Mouse (Mus musculus): Measurements from ENCODE around the gene Idua. TPM values are rescaled to one million over a fixed set of nuclear protein-coding genes. Genes with fewer than 3 reads are reported as not detected.
"Not testable (repeated sequence)": the region's sequence is repeated elsewhere in the genome, so short reads cannot be mapped to it uniquely, and the experiment has no call there.

Gene Idua
- polyA plus RNA-seq (2016; fragmentation: Nextera tagmentation; extraction: Ambion mirVana), result 10.2 and 11.0 TPM in 2 replicates

DNA sequence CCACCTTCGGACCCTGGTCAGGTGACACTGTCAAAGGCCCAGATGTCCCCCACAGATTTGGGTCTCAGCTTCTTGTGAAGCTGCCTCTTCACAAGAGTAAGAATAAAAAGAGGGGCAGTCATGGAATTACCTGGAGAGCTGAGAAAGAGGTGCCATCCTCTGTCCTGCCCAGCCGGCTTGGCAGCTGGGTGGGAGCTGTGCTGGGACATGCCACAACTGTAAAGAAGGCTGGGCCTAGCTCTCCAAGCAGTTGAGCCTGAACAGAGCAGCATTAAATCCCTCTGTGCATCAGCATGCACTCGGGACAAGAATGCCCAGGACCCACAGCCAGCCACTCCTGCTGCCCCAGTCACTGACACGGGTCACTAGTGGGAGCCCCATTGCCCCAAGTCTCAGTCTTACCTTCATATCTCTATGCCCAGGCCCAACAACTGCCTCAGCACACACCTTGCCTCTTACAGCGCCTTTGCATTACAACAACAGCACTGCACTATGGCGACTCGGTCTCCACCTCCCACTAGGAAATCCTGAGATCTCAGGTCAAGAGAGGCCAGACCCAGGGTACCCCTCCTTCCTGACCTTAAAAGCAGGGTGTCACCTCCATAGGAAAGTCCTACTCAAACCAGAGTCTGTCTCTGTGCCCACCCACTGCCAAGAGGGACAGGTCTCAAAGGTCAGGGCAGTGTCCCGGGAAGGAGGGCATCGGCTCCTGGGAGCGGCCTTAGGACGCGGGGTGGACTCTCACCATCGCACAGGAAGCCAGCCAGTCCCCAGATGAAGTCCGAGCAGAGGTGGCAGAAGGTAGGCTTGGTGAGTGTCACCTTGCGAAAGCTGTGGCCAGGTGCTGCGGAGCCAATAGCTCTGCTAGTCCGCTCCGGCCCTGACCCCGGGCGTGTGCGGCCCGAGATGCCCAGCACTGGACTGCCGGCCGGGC lies at the start of gene Idua:
TSS of gene Idua (plus strand) at position 634 of the 934 bp plus-strand sequence.
- DNase-seq (ENCODE audit: extremely low spot score, low spot score), result no peak
- peak within 1 kb of the TSS; percentile 88 for H3K27ac ChIP-seq
- peaks cover 30% of the 10 kb centered on the region for H3K4me1 ChIP-seq
- H3K27me3 ChIP-seq (ENCODE audit: poor library complexity, severe bottlenecking), result peaks cover 5% of the 10 kb centered on the region
- H3K9me3 ChIP-seq, result no peaks in the 10 kb centered on the region
- H3K4me3 ChIP-seq, result peak within 1 kb of the TSS; percentile 88
- WGBS, result 10% methylated on average over 24 of the region's 24 CpGs
- H3K36me3 ChIP-seq (replicated peaks), result peaks cover 27% of the 10 kb centered on the region

DNA sequence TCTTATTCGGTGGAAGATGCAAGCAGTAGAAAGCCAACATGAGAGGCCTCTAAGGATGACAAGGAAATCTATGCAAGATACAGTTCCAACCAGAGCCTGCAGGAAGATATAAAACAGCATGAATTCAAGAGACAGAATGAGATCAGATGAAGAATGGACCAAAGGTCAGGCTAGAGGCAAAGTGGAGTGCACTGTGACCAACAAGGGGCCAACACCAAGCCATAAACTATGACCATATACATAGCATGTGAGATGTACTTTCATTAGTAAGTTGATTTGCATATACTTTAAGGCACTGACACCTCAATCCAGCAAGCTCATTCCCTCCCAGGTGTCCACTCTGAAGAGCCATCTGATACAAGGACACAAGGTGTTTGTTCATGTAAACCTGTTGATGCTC lies 49.7 kb upstream of the Idua start:
- WGBS, result 98% methylated on average over 1 of the region's 1 CpGs
- H3K4me3 ChIP-seq, result no peak overlapping the region
- no peaks in the 10 kb centered on the region for H3K9me3 ChIP-seq
- H3K27me3 ChIP-seq (ENCODE audit: poor library complexity, severe bottlenecking), result no peaks in the 10 kb centered on the region
- no peak overlapping the region for H3K27ac ChIP-seq
- peaks cover 97% of the 10 kb centered on the region for H3K36me3 ChIP-seq (replicated peaks)
- DNase-seq (ENCODE audit: extremely low spot score, low spot score), result no peak
- no peaks in the 10 kb centered on the region for H3K4me1 ChIP-seq

DNA sequence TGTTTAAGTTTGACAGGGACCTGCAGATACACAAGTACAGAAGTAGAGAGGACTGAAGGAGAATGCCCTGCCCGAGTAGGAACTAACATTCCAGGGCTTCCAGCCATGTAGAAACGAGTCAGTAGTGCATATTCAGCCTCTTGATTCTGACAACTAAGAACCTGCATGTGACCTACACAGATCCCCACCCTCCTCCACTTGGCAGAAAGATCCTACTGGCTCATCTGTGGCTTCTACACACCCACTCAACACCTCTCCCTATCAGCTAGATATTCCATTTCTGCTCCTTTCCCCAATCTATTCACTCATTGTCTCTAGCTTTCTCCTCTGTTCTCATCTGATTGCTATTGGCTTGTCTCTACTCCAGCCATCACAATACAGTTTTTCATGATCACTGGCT lies 38.3 kb upstream of the Idua start:
- 90% methylated on average over 2 of the region's 2 CpGs for WGBS
- Histone ChIP-seq H3K9me3 (no peaks in the 10 kb centered on the region), H3K36me3 (replicated peaks) (peaks cover 75% of the 10 kb centered on the region), H3K27me3 (ENCODE audit: poor library complexity, severe bottlenecking) (no peaks in the 10 kb centered on the region), H3K4me3 (no peak overlapping the region), H3K27ac (no peak overlapping the region), H3K4me1 (no peaks in the 10 kb centered on the region)
- no peak for DNase-seq (ENCODE audit: extremely low spot score, low spot score)

DNA sequence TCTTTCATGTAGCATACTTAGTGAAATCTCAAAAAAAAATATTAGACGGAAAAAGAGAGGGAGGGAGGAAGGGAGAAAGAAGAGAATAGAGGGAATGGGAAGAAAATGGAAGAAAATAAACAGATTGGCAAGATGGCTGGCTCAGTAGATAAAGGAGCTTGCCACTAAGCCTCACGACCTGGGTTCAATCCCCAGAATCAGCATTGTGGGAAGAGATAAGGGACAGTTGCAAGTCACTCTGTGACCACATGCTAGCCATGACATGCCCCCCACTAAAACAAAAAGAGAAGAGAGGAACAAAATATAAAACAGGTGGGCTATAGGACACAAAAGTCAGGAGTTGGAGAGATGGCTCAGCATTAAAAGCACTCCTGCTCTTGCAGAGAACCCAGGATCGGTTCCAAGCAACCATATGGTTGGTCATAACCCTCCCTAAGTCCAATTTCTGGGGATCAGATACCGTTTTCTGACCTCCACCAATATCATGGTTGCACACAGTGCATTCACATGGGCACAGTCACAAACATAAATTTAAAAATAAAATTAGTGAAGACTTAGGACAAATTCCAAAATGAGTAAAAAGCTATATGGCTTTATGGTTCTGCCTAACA lies 34.0 kb upstream of the Idua start:
- no peak for DNase-seq (ENCODE audit: extremely low spot score, low spot score)
- 87% methylated on average over 4 of the region's 4 CpGs for WGBS
- no peaks in the 10 kb centered on the region for H3K27me3 ChIP-seq (ENCODE audit: poor library complexity, severe bottlenecking)
- no peaks in the 10 kb centered on the region for H3K9me3 ChIP-seq
- peaks cover 24% of the 10 kb centered on the region for H3K4me1 ChIP-seq
- peaks cover 37% of the 10 kb centered on the region for H3K36me3 ChIP-seq (replicated peaks)
- no peak overlapping the region for H3K4me3 ChIP-seq
- H3K27ac ChIP-seq, result no peak overlapping the region

DNA sequence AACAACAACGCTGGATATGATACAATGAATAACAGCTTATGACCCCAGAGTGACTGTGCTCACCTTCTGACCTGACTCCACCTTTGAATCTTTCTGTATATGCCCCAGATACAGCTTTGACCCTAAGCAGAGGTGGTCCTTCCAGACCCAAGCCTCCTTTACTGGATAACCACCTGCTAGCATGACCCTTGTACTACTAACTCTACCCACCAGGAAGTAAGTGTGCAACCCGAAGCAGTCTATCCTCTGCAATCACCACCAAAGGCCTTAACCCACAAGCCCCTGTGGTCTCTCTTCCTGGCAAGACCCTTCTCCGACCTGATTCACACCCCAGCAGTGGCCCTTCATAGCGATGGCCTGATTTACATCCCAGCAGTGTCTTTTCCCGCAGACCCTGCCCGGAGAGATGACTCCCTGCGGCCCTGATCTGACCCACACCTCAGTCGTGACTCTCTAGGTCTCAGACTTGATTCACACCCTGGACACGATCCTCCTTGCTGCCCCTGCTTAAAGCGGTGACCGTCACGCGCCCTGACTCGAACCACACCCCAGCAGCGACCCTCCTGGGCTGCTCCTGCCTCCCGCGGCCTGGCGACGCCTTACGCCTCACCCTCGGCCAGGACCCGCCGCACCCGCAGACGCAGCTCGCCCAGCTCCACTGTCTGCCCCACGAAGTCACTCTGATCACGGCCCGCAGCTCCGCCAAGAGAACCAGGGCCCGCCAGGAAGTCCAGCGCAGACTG lies 31.1 kb upstream of the Idua start:
- Histone ChIP-seq H3K4me3 (peak overlapping the region; percentile 83), H3K27me3 (ENCODE audit: poor library complexity, severe bottlenecking) (no peaks in the 10 kb centered on the region), H3K9me3 (no peaks in the 10 kb centered on the region), H3K27ac (peak overlapping the region; percentile 90), H3K4me1 (peaks cover 24% of the 10 kb centered on the region), H3K36me3 (replicated peaks) (peaks cover 8% of the 10 kb centered on the region)
- DNase-seq (ENCODE audit: extremely low spot score, low spot score), result no peak
- 3% methylated on average over 32 of the region's 32 CpGs for WGBS

DNA sequence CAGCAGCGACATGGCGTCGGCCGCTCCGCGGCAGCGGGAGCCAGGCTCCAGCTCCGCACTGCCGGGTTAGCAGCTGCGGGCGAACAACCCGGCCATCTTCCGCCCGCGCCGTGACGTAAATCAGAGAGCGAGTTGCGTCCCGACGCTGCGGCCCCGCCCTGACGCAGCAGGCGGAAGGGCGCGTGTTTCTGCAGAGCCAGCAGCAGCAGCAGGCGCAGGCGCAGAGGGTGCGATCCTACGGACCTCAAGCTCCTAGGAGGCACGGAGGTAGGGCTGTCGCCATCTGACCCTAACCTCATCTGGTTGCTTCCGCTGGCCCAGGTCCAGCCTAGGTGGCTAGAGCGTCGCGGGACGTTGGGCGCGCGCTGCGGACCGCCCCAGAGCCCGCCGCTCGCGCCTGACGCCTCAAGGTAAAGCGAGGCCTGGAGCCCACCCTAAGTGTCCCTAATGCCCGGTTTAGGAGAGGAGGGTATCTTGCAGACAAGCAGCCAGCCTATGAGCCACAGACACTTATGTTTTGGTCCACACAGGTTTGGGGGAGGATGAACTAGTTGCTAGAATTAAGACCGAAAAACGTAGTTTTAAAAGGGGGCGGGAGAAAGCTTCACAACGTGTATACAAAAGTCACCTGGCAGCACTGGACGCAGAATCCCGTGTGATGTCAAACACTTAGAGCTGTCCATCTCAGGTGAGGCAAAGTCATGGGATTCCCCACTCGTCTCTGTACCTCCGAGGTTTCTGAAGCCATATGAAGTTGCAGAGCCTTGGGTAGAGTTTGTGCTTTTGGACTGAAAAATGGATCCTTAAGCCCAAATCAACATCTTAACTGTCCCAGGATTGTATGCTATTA lies 30.3 kb upstream of the Idua start, which contains the start of the genes Gak and Tmem175:
TSS of gene Gak (minus strand) at position 122 of the 850 bp plus-strand sequence.
TSS of gene Tmem175 (plus strand) at position 137 of the 850 bp plus-strand sequence.
- under 1% methylated on average over 58 of the region's 58 CpGs for WGBS
- peaks cover 24% of the 10 kb centered on the region for H3K4me1 ChIP-seq
- H3K9me3 ChIP-seq, result no peaks in the 10 kb centered on the region
- H3K27me3 ChIP-seq (ENCODE audit: poor library complexity, severe bottlenecking), result no peaks in the 10 kb centered on the region
- peak within 1 kb of the TSS; percentile 83 for H3K4me3 ChIP-seq
- no peaks in the 10 kb centered on the region; the same call in 1 of the 2 replicates for H3K36me3 ChIP-seq (replicated peaks)
- peak; percentile 92 for DNase-seq (ENCODE audit: extremely low spot score, low spot score)
- peak within 1 kb of the TSS; percentile 90 for H3K27ac ChIP-seq

DNA sequence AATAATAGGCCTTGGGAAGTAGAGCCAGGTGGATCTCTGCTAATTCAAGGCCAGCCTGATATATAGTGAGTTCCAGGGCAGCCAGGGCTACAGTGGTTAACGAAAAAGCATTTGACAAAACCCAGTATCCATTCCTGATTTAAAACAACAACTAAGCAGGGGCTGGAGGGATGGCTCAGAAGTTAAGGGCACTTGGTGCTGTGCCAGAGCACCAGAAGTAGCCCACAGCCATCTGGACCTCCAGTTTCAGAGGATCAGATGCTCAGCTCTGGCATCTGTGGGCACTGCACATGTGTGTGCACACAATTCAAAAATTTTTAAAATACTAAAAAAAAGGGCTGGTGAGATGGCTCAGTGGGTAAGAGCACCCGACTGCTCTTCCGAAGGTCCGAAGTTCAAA lies 26.5 kb upstream of the Idua start:
- no peak overlapping the region for H3K4me3 ChIP-seq
- H3K9me3 ChIP-seq, result no peaks in the 10 kb centered on the region
- 80% methylated on average over 4 of the region's 4 CpGs for WGBS
- peaks cover 5% of the 10 kb centered on the region; the same call in 1 of the 2 replicates for H3K36me3 ChIP-seq (replicated peaks)
- no peaks in the 10 kb centered on the region for H3K27me3 ChIP-seq (ENCODE audit: poor library complexity, severe bottlenecking)
- peaks cover 13% of the 10 kb centered on the region for H3K4me1 ChIP-seq
- DNase-seq (ENCODE audit: extremely low spot score, low spot score), result no peak
- H3K27ac ChIP-seq, result no peak overlapping the region

DNA sequence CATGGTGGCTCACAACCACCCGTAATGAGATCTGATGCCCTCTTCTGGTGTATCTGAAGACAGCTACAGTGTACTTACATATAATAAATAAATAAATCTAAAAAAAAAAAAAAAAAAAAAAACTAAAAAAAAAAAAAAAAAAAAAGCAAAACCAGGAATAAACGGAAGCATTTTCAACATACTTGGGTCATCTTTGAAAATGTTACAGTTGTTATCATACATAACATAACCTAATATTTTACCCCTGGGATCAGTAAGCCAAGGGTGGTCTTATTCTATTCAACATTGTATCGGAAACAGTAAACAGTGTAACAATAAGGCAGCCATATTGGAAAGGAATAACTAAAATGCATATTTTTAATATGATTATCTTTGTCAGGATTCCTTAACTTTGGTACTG lies 26.0 kb upstream of the Idua start:
- DNase-seq (ENCODE audit: extremely low spot score, low spot score); H3K27me3 ChIP-seq (ENCODE audit: poor library complexity, severe bottlenecking); H3K4me3 ChIP-seq; H3K27ac ChIP-seq; H3K4me1 ChIP-seq; H3K9me3 ChIP-seq; H3K36me3 ChIP-seq (replicated peaks): not testable (repeated sequence)
- WGBS, result 75% methylated on average over 3 of the region's 3 CpGs

DNA sequence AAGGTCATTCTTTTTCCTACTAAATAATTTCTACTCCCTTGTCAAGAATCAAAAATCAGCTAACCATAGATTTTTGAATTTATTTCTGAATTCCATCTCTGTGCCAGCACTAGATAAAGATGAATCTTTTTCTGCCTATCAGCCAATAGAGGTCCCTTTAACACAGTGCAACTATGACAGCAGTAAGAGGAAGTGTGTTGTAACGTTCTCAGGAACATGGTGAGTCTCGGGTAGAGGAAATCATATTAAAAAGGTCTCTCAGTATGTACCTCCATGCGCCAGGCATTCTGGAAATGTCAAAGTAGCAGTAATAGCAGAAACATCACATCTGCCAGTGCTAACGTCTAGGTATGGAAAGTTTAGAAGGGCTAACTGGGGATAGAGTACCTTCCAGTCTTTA lies 24.0 kb upstream of the Idua start:
- WGBS, result 84% methylated on average over 4 of the region's 4 CpGs
- no peaks in the 10 kb centered on the region for H3K9me3 ChIP-seq
- peaks cover 5% of the 10 kb centered on the region; the same call in 1 of the 2 replicates for H3K36me3 ChIP-seq (replicated peaks)
- no peak overlapping the region for H3K4me3 ChIP-seq
- H3K27ac ChIP-seq, result no peak overlapping the region
- H3K27me3 ChIP-seq (ENCODE audit: poor library complexity, severe bottlenecking), result no peaks in the 10 kb centered on the region
- no peak for DNase-seq (ENCODE audit: extremely low spot score, low spot score)
- H3K4me1 ChIP-seq, result no peaks in the 10 kb centered on the region

DNA sequence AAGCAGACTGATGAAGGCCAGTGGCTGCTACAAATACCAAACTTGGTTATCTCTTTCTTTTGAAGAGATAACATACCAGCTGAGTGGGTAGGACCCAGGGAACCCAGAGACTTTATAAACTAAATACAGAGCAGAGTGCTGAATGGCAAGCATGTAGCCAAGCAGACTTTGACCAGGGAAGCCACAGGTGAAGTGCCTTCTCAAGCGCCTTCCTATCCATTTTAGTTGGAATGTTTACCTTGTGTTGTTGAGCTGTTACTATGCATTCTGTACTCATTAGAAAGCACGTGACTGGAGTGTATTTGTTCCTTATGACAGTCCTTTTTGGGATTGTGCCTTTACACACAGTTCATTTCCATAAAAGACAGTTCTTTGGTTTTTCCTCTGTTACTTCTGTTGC lies 16.5 kb upstream of the Idua start:
- H3K27ac ChIP-seq, result no peak overlapping the region
- 91% methylated on average over 2 of the region's 2 CpGs for WGBS
- H3K27me3 ChIP-seq (ENCODE audit: poor library complexity, severe bottlenecking), result no peaks in the 10 kb centered on the region
- H3K4me1 ChIP-seq, result no peaks in the 10 kb centered on the region
- no peak for DNase-seq (ENCODE audit: extremely low spot score, low spot score)
- H3K36me3 ChIP-seq (replicated peaks), result peaks cover 57% of the 10 kb centered on the region
- H3K4me3 ChIP-seq, result no peak overlapping the region
- H3K9me3 ChIP-seq, result no peaks in the 10 kb centered on the region

DNA sequence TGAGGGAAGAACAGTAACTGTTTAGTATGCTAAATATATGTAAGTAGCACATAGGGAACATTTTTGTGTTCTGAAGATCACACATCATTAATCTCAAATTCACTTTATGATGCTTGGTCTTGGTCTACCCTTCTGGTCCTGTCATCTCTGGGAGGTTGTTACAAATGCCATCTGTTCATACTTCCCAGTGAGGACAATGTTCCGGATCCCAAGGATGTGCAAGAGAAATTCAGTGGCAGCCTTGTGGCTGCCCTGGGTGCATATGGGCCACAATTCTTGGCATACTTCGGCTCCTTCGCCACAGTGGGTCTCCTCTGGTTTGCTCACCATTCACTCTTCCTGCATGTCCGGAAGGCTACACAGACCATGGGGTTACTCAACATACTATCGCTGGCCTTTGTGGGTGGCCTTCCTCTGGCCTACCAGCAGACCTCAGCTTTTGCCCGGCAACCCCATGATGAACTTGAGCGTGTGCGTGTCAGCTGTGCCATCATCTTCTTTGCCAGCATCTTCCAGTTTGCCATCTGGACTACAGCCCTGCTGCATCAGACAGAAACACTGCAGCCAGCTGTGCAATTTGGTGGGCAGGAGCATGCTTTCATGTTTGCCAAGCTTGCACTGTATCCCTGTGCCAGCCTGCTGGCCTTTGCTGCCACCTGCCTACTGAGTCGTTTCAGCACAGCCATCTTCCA lies 14.3 kb upstream of the Idua start:
- Histone ChIP-seq H3K4me3 (no peak overlapping the region), H3K27ac (no peak overlapping the region), H3K36me3 (replicated peaks) (peaks cover 78% of the 10 kb centered on the region), H3K27me3 (ENCODE audit: poor library complexity, severe bottlenecking) (no peaks in the 10 kb centered on the region), H3K9me3 (no peaks in the 10 kb centered on the region), H3K4me1 (no peaks in the 10 kb centered on the region)
- no peak for DNase-seq (ENCODE audit: extremely low spot score, low spot score)
- 87% methylated on average over 9 of the region's 9 CpGs for WGBS

Data from forebrain, embryonic 10.5 days (tissue).